25 mouse cellular contexts compared by ENCODE assay signal in genomic region chr3:97949946-97950345, GRCm38 (mm10). TPM values are rescaled to one million over a fixed set of nuclear protein-coding genes. Genes with fewer than 3 reads are reported as not detected.
DNase-seq lines count a peak whose midpoint lies in the region; ATAC-seq and TF ChIP-seq lines count a peak whose summit lies in the region.
"Had no signal": no experiment of that assay in that cellular context is flagged by ENCODE, and none has a peak within 500 bp of the region (broad histone marks: within the 10 kb centered on the region; RNA-seq: fewer than 3 reads in every experiment).

No protein-coding gene starts in this region.

- H3K9ac ChIP-seq in embryonic facial prominence, embryonic 13.5 days = no peak overlapping the region
- H3K9ac ChIP-seq in liver, embryonic 14.5 days (replicated peaks) = no peak overlapping the region
- no peak overlapping the region for H3K9ac ChIP-seq in liver, postnatal 0 days (replicated peaks)
- H3K9ac ChIP-seq in midbrain, embryonic 11.5 days (ENCODE audit: low read length) = no peak overlapping the region
- H3K9ac ChIP-seq in midbrain, embryonic 15.5 days = no peak overlapping the region
- H3K9ac ChIP-seq: embryonic facial prominence, embryonic 15.5 days; forebrain, embryonic 13.5 days; heart, embryonic 12.5 days; heart, embryonic 15.5 days; hindbrain, embryonic 13.5 days had no signal

- 0 out of 2 replicates have a peak, but pooled peaks have one; percentile 17 for TF ChIP-seq EP300 in liver, embryonic 14.5 days (IDR thresholded peaks at IDR 0.05; ENCODE audit: low read depth)
- TF ChIP-seq EP300 in liver, postnatal 0 days (IDR thresholded peaks at IDR 0.05; ENCODE audit: low read depth) = no peak

- H3K27me3 ChIP-seq in embryonic facial prominence, embryonic 13.5 days = no peaks in the 10 kb centered on the region
- no peaks in the 10 kb centered on the region for H3K27me3 ChIP-seq in embryonic facial prominence, embryonic 10.5 days (replicated peaks; ENCODE audit: low read depth, poor library complexity, severe bottlenecking)
- H3K27me3 ChIP-seq in liver, embryonic 14.5 days (ENCODE audit: control insufficient read depth, insufficient read depth, low read length) = no peaks in the 10 kb centered on the region
- no peaks in the 10 kb centered on the region for H3K27me3 ChIP-seq in liver, postnatal 0 days (ENCODE audit: insufficient read depth, low read length)
- no peaks in the 10 kb centered on the region for H3K27me3 ChIP-seq in midbrain, embryonic 11.5 days (ENCODE audit: control insufficient read depth, insufficient read depth, low read length)
- no peaks in the 10 kb centered on the region; the same call in 1 of the 2 replicates for H3K27me3 ChIP-seq in midbrain, embryonic 15.5 days (replicated peaks)
- H3K27me3 ChIP-seq: embryonic facial prominence, embryonic 15.5 days; forebrain, embryonic 13.5 days; heart, embryonic 12.5 days; heart, embryonic 15.5 days; Patski had no signal

- H3K4me3 ChIP-seq in embryonic facial prominence, embryonic 13.5 days = no peak overlapping the region
- no peak overlapping the region for H3K4me3 ChIP-seq in embryonic facial prominence, embryonic 10.5 days
- no peak overlapping the region for H3K4me3 ChIP-seq in liver, embryonic 14.5 days (ENCODE audit: insufficient read depth in 1 of 2, low read depth in 2 of 2, low read length in 2 of 2)
- H3K4me3 ChIP-seq in liver, postnatal 0 days (ENCODE audit: low read depth, low read length) = no peak overlapping the region
- H3K4me3 ChIP-seq in midbrain, embryonic 11.5 days (ENCODE audit: low read depth, low read length) = no peak overlapping the region
- H3K4me3 ChIP-seq in midbrain, embryonic 15.5 days = no peak overlapping the region
- H3K4me3 ChIP-seq: embryonic facial prominence, embryonic 15.5 days; forebrain, embryonic 13.5 days; heart, embryonic 12.5 days; heart, embryonic 15.5 days; hindbrain, embryonic 10.5 days; hindbrain, embryonic 13.5 days had no signal

- 49% methylated on average over 5 of the region's 5 CpGs for WGBS in embryonic facial prominence, embryonic 13.5 days
- 56% methylated on average over 5 of the region's 5 CpGs for WGBS in embryonic facial prominence, embryonic 10.5 days
- 17% methylated on average over 5 of the region's 5 CpGs for WGBS in liver, embryonic 14.5 days (ENCODE audit: insufficient replicate concordance)
- WGBS in liver, postnatal 0 days (ENCODE audit: insufficient replicate concordance) = 31% methylated on average over 5 of the region's 5 CpGs
- WGBS in midbrain, embryonic 11.5 days = 70% methylated on average over 5 of the region's 5 CpGs
- 74% methylated on average over 5 of the region's 5 CpGs for WGBS in midbrain, embryonic 15.5 days

- no peaks in the 10 kb centered on the region for H3K36me3 ChIP-seq in embryonic facial prominence, embryonic 13.5 days
- H3K36me3 ChIP-seq in embryonic facial prominence, embryonic 10.5 days (replicated peaks) = no peaks in the 10 kb centered on the region
- H3K36me3 ChIP-seq in liver, embryonic 14.5 days (replicated peaks; ENCODE audit: control insufficient read depth, insufficient read depth, low read depth) = no peaks in the 10 kb centered on the region
- no peaks in the 10 kb centered on the region for H3K36me3 ChIP-seq in liver, postnatal 0 days (replicated peaks; ENCODE audit: insufficient read depth, low read length)
- no peaks in the 10 kb centered on the region for H3K36me3 ChIP-seq in midbrain, embryonic 11.5 days (ENCODE audit: control insufficient read depth, insufficient read depth, low read length)
- H3K36me3 ChIP-seq in midbrain, embryonic 15.5 days (replicated peaks) = no peaks in the 10 kb centered on the region
- H3K36me3 ChIP-seq: embryonic facial prominence, embryonic 15.5 days; heart, embryonic 12.5 days; heart, embryonic 15.5 days; hindbrain, embryonic 10.5 days; hindbrain, embryonic 13.5 days had no signal

- DNase-seq in embryonic facial prominence, embryonic 10.5 days (ENCODE audit: low spot score) = no peak
- DNase-seq in liver, embryonic 14.5 days (ENCODE audit: low read depth in 3 of 3, low spot score in 3 of 3) = no peak
- DNase-seq in liver, postnatal 0 days = no peak
- DNase-seq in midbrain, embryonic 11.5 days (ENCODE audit: low spot score, missing footprints) = peak; percentile 83
- no peak for DNase-seq in kidney, postnatal 36 days
- DNase-seq: adrenal gland, postnatal 10 days; cerebellum, adult 11-12 months; cerebellum, adult 8-10 months; cerebellum, postnatal 10 days; cerebellum, postnatal 36 days; embryo, embryonic 11 days; gastrocnemius, postnatal 25 days; heart, adult 18-20 months; heart, postnatal 10 days; heart, postnatal 36 days had no signal

- TF ChIP-seq CTCF in liver, embryonic 14.5 days (IDR thresholded peaks at IDR 0.05; ENCODE audit: low read depth) = no peak
- TF ChIP-seq CTCF in liver, postnatal 0 days (IDR thresholded peaks at IDR 0.05; ENCODE audit: low read depth) = no peak

- no peak overlapping the region for H3K4me2 ChIP-seq in embryonic facial prominence, embryonic 13.5 days
- H3K4me2 ChIP-seq in liver, embryonic 14.5 days (ENCODE audit: low read depth) = no peak overlapping the region
- no peak overlapping the region for H3K4me2 ChIP-seq in liver, postnatal 0 days (ENCODE audit: low read depth, low read length)
- H3K4me2 ChIP-seq in midbrain, embryonic 11.5 days = no peak overlapping the region
- H3K4me2 ChIP-seq in midbrain, embryonic 15.5 days = no peak overlapping the region
- H3K4me2 ChIP-seq: embryonic facial prominence, embryonic 15.5 days; forebrain, embryonic 13.5 days; heart, embryonic 12.5 days; heart, embryonic 15.5 days; hindbrain, embryonic 13.5 days had no signal

- H3K27ac ChIP-seq in embryonic facial prominence, embryonic 13.5 days = peak overlapping the region; percentile 23; the same call in 1 of the 2 replicates
- H3K27ac ChIP-seq in embryonic facial prominence, embryonic 10.5 days (replicated peaks) = no peak overlapping the region
- H3K27ac ChIP-seq in liver, embryonic 14.5 days = no peak overlapping the region
- H3K27ac ChIP-seq in liver, postnatal 0 days (ENCODE audit: low read depth) = no peak overlapping the region
- no peak overlapping the region for H3K27ac ChIP-seq in midbrain, embryonic 11.5 days (ENCODE audit: low read depth, low read length)
- no peak overlapping the region for H3K27ac ChIP-seq in midbrain, embryonic 15.5 days
- H3K27ac ChIP-seq: embryonic facial prominence, embryonic 15.5 days; forebrain, embryonic 13.5 days; heart, embryonic 15.5 days; hindbrain, embryonic 10.5 days; hindbrain, embryonic 13.5 days had no signal

- no peaks in the 10 kb centered on the region for H3K9me3 ChIP-seq in embryonic facial prominence, embryonic 13.5 days
- H3K9me3 ChIP-seq in embryonic facial prominence, embryonic 10.5 days = peaks cover 16% of the 10 kb centered on the region; the same call in 1 of the 2 replicates
- no peaks in the 10 kb centered on the region for H3K9me3 ChIP-seq in liver, embryonic 14.5 days (ENCODE audit: control insufficient read depth, low read length)
- no peaks in the 10 kb centered on the region for H3K9me3 ChIP-seq in liver, postnatal 0 days (ENCODE audit: low read length)
- H3K9me3 ChIP-seq in midbrain, embryonic 11.5 days (ENCODE audit: control insufficient read depth, low read length) = peaks cover 3% of the 10 kb centered on the region; the same call in 1 of the 2 replicates
- H3K9me3 ChIP-seq in midbrain, embryonic 15.5 days = no peaks in the 10 kb centered on the region
- H3K9me3 ChIP-seq: embryonic facial prominence, embryonic 15.5 days; forebrain, embryonic 13.5 days; heart, embryonic 15.5 days; hindbrain, embryonic 13.5 days had no signal

- no peak for ATAC-seq in embryonic facial prominence, embryonic 13.5 days (ENCODE audit: insufficient number of reproducible peaks, insufficient read depth, low FRiP score, low TSS enrichment, low read depth)
- ATAC-seq in liver, embryonic 14.5 days (ENCODE audit: insufficient read depth) = no peak
- no peak for ATAC-seq in liver, postnatal 0 days
- no peak for ATAC-seq in midbrain, embryonic 11.5 days (ENCODE audit: low FRiP score)
- no peak for ATAC-seq in midbrain, embryonic 15.5 days (replicated peaks)
- ATAC-seq: forebrain, embryonic 13.5 days; hindbrain, embryonic 16.5 days; Patski had no signal

- peaks cover 11% of the 10 kb centered on the region for H3K4me1 ChIP-seq in embryonic facial prominence, embryonic 13.5 days
- H3K4me1 ChIP-seq in embryonic facial prominence, embryonic 10.5 days = peaks cover 12% of the 10 kb centered on the region
- H3K4me1 ChIP-seq in liver, embryonic 14.5 days (replicated peaks; ENCODE audit: control insufficient read depth in 2 of 2, insufficient read depth in 2 of 2, low read length in 1 of 2) = peaks cover 0 to 15% of the 10 kb centered on the region in 2 experiments; a peak in 2 of 4 replicates
- H3K4me1 ChIP-seq in liver, postnatal 0 days (ENCODE audit: insufficient read depth) = peaks cover 8% of the 10 kb centered on the region; the same call in 1 of the 2 replicates
- H3K4me1 ChIP-seq in midbrain, embryonic 11.5 days (ENCODE audit: control insufficient read depth, insufficient read depth, low read length) = peaks cover 3% of the 10 kb centered on the region; the same call in 1 of the 2 replicates
- no peaks in the 10 kb centered on the region for H3K4me1 ChIP-seq in midbrain, embryonic 15.5 days
- H3K4me1 ChIP-seq: forebrain, embryonic 13.5 days; hindbrain, embryonic 13.5 days had no signal

RNA-seq across cellular contexts. Expression of gene Sec22b, which starts 49.0 kb away (rescaled TPM):
- 141 and 145 TPM in 2 replicates for polyA plus RNA-seq in embryonic facial prominence, embryonic 13.5 days (2015; fragmentation: Nextera tagmentation; extraction: Ambion mirVana)
- 119 and 122 TPM in 2 replicates for polyA plus RNA-seq in embryonic facial prominence, embryonic 10.5 days (2016; fragmentation: Nextera tagmentation; extraction: Ambion mirVana)
- 16.9 and 22.6 TPM in 2 replicates for polyA plus RNA-seq in liver, embryonic 14.5 days (2012; rRNA removed)
- polyA plus RNA-seq in liver, embryonic 14.5 days (2014; fragmentation: Nextera tagmentation; extraction: Ambion mirVana) = 57.7 and 63.5 TPM in 2 replicates
- polyA plus RNA-seq in liver, postnatal 0 days (2015; fragmentation: Nextera tagmentation; extraction: Ambion mirVana) = 40.0 and 42.3 TPM in 2 replicates
- 122 and 127 TPM in 2 replicates for polyA plus RNA-seq in midbrain, embryonic 11.5 days (2014; fragmentation: Nextera tagmentation; extraction: Ambion mirVana)
- 89.3 and 93.7 TPM in 2 replicates for polyA plus RNA-seq in midbrain, embryonic 15.5 days (2015; fragmentation: Nextera tagmentation; extraction: Ambion mirVana)
